Mouse (Mus musculus) cerebellum, adult 8-10 months (tissue): ENCODE results near the gene Fbxo24.

Experiments used
- DNase-seq: peaks from one replicate; pipeline ENCODE4 v3.0.0; 2022

Fbxo24 gene

DNA sequence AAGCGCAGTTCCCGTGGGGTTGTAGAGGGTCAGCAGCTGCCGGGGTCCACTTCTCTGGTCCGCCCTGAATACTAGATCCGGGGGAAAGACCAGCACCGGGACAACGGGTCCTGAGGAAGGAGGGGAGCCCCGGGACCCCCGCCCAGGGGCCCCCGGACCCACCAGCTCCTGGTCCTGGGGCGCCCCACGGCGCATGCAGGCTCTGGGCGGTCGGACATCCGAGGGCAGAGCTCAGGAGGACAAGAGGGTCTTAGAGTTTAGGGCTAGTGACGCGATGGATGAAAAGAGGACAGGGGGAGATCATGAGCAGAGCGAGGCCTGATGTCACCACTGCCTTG lies 28.6 kb downstream of the Fbxo24 start:
- no peak for DNase-seq

DNA sequence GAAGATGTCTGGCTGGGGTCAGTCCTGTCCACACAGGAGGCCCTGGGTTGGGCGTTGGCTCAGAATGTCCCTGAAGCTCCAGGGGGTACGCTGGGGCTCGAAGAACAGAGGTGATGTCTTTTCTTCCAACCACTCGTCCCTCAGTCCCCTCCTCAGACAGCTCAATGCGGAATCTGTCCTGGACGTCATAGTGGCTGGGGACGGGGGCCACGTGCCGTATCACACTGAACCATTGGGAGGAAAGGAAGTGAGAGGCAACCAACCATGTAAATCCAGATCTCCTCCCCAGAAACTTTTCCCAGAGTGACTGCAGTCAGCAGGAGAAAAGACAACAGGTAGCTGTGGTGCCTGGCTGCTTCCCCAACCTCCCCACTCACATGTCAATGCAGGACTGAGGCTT lies 29.2 kb downstream of the Fbxo24 start:
- DNase-seq = no peak

DNA sequence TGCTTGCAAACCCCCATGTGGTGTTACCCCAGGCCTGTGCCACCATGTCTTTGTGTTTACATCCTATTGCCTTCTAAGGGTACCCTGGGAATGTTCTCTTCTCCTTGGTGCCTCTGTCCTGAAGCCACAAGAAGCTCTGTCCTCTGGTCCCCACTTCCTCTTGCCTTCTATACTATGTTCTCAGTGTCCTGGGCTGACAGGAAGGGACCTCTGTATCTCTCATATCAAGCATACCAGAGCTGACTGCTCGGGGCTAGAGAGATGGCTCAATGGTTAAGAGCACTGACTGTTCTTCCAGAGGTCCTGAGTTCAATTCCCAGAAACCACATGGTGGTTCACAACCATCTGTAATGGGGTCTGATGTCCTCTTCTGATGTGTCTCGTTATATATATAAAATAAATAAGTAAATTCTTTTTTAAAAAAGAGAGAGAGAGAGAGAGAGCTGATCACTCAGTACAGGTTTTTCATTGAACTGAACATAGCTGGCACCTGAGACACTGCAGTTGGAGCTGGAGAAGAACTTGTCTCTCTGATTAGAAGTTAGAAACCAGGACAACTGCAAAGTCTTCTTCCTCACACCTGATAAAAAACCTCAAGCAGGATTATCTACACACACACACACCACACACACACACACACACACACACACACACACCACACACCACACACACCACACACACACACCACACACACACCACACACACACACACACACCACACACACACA lies 30.5 kb downstream of the Fbxo24 start:
- DNase-seq = no peak

DNA sequence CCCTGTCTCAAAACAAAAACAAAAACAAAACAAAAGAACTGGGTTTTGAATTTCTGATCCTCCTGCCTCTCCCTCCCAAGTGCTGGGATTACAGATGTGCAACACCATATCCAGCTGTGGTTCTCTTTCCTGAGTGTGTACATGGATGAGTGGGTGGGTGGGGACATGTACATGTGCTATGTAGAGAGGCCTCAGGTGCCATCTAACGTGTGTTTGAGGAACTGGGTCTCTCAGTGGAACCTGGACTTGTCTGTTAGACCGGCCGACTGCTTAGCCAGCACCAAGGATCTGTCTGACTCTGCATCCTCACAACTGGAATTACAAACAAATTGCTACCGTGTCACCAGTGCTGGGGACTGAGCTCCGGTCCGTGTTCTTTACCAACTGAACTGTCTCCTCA lies 31.2 kb downstream of the Fbxo24 start:
- DNase-seq = no peak

DNA sequence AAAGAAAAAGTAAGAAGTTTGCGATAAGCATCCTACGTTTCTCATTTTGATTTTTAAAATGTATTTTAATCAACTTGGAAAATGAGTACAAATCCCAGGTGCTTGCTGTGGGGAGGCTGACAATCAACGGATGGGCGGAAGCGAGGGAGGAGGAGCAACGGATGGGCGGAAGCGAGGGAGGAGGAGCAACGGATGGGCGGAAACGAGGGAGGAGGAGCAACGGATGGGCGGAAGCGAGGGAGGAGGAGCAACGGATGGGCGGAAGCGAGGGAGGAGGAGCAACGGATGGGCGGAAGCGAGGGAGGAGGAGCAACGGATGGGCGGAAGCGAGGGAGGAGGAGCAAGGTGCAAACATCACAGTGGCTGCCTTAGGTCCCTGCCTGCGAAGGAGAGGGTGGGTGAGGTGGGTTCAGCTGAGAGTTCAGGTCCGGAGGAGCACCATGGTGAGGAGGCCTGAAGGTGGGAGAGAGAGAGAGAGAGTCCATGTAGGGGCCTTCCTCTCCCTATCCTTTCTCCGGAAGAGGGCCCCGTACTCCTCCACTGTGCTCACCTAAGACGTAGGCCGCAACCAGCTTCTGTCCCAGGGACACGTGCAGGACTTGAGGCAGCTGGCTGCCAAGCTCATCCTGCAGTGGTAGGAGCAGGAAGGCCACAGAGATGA lies 32.1 kb downstream of the Fbxo24 start:
- no peak for DNase-seq

DNA sequence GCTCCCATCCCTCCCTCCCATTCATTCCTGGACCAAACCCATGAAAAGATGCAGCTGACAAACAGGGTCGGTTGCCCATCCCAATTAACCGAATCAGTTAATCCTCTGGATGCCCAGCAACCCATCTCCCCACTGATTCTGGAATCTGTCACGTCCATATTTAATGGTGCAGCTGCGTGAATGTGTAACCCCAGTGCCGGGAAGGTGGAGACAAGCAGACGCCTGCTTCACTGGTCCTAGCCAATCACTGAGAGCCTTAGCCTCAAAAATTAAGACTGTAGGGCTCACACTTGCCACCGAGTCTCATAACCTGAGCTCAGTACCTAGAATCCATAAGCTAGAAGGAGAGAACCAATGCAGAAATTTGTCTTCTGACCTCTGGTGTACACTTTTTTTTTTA lies 32.9 kb downstream of the Fbxo24 start:
- DNase-seq = no peak

DNA sequence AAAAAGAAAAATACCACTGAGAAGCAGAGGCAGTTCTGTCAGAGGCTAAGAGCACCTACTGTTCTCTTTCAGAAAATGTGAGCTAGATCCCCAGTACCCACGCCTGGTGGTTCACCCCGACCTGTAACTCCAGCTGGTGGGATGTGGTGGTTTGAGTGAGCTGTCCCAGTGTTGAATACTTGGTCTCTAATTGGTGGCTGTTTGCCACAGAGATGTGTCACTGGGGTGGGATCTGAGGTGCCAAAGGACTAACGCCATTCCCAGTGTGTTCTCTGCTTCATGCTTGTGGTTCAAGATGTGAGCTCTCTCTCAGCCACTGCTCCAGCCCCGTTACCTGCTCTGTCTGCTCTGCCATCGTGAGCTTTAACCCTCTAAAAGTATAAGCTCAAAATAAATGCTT lies 38.3 kb downstream of the Fbxo24 start:
- no peak for DNase-seq

DNA sequence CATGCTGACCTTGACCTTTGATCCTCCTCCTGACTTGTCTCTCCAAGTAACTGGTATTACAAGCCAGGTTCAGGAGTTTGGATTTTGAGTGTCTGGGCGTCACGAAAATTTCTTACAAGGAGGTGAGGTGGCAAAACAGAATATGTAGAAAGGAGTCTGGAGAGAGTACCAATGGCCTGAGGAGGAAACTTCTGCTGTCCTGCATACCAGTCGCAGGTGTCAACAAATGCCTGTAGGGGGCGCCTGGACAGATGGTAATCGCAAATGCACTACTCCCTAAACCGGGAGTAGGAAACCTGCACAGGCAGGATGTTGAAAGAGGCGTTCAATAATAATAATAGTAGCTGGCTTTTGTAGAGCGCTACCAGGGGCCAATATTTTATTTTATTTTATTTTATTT lies 43.8 kb downstream of the Fbxo24 start:
- peak; percentile 75 for DNase-seq

DNA sequence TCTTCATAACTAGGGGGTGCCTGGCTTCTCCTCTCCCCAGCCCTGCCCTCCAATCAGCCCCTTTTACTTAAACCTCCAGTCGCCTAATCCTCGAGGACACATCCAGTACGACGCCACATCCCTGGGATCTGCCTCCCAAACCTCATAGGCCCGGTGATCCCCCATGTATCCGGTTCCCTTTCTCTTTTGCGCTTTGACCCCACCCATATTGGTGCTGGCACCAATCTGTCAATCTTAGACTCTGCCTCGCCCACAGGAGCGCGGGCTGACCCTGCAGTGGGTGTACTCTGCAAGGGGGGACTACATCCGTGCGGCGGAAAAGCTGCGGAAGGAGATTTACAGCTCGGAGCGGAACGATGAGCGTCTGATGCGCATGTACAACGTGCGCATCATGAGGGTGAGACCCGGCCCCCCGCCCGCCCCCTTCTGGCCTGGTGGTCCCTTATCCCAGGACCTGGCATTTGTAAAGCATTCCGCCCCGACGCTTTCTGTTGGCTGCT lies 45.1 kb downstream of the Fbxo24 start:
- no peak for DNase-seq

DNA sequence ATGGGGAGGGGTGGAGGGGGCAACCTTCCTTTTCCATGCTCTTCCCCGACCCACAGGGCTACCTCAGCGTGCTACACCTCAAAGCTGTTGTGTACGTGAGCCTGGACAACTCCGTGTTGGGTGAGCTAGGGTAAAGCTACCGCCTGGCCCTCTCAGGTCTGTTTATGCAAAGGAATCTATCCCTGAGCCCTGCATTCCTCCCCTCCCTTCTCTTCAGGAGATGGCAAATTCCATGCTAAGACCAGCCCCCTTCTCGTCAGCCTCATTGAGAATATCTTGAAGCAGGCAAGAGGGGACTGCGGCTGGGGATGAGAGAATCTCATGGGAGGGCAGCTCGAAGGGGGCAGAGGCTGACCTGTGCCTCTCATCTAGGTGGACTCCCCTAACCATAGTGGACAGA lies 46.1 kb downstream of the Fbxo24 start:
- no peak for DNase-seq

DNA sequence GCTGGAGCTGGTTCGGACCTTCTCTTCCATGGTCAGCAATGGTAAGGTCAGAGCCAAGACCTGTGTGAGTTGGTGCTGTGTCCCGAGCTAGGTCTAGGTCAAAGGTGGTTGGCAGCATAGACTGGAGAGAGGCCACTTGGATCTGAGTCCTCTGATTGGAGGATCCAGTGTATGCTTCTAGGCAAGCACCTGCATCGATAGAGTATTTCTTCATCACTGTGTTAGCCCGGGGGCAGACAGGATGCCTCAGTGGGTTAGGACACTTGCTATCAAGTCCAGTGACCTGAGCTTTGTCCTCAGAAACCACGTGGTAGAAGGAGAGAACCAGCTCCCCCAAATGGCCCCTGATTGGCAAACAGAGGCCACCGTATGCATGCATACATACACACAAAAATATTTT lies 48.6 kb downstream of the Fbxo24 start:
- no peak for DNase-seq

DNA sequence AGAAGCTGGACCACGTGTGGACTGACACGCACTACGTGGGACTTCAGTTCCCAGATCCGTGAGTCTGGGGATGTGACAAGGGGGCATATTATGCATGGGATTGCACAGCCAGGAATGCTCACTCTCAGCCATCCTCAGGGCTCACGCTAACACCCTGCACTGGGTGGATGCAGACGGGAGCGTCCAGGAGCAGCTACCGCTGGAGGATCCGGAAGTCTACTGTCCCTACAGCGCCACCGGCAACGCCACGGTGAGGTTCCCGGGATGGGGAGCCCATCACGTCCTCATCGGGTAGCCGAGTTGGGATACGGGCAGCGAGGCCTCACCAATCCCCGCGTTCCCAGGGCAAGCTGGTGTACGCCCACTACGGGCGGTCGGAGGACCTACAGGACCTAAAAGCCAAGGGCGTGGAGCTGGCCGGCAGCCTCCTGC lies 54.3 kb downstream of the Fbxo24 start:
- DNase-seq = peak; percentile 75

DNA sequence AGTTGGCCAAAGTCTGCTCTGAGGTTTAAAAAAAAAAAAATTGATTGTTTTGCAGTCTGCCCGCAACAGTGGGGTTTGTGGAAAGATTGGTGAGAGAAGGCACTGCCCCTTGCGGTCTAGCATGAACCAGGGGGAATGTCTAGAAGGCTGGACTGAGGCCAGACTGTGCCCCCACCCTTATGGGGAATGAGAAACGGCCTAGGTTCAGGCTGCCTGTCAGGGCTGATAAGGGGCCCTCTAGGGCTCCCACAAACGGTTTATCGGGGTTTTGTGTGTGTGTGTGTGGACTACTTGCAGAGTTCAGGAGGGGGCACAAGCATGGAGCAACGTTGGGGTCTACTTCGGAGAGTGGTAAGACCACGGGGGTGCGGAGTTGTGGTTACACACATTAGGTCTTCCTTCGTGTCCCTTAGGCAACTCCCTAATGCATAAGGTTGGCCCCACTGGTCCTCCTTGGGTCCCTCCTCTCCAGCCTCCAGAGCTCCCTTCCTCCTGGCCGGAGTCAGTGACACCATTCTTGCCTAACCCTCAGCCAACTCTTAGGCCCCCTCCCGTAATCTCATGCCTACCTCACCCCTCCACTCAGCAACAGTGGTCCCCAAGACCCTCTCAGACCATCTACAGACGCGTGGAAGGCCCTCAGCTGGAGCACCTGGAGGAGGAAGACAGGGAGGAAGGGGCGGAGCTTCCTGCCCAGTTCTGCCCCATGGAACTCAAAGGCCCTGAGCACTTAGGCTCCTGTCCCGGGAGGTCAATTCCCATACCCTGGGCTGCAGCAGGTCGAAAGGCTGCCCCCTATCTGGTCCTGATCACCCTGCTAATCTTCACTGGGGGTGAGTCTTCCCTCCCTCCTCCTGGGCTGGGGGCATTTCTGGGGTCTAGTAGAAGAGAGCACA lies 57.9 kb downstream of the Fbxo24 start:
- DNase-seq = no peak

DNA sequence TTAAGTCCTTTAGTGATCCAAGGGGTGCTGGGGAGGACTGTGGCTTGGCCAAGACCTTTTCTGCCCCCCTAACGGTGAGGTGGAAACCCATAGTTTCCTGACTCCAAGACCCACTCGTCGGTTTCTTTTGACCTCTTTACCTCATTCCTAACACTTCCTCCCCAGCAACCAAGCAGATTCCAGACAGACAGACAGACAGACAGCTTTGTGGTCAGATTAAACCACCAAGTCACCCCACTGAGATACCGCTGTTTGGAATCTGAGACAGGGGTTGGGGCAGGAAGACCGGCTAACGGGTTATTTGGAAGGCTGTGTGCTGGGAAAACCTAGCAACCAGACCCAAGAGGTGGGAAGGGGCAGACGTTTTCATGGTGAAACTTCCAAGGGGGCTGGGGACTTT lies 58.6 kb downstream of the Fbxo24 start:
- no peak for DNase-seq

DNA sequence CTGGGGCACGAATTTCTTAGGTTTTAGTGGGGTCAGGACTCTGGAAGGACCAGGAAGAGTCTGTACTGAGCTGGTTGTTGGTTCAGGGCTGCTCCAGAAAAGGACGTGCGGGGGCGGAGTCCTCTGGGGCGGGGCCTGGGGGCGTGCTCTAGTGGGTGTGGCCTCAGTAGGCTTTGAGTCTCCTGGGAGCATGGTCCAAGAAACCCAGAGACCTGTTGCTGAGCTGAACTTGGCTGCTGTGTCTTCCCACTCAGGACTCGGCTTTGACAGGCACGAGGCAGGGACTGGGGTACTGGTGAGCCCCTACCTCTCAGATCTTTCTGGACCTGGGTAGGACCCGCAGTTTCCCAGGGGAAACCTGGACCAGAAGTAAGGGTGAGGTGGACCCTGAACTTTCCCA lies 59.1 kb downstream of the Fbxo24 start, which contains the start of gene Tfr2:
TSS of gene Tfr2 (plus strand) at position 176 of the 400 bp plus-strand sequence.
- no peak for DNase-seq

DNA sequence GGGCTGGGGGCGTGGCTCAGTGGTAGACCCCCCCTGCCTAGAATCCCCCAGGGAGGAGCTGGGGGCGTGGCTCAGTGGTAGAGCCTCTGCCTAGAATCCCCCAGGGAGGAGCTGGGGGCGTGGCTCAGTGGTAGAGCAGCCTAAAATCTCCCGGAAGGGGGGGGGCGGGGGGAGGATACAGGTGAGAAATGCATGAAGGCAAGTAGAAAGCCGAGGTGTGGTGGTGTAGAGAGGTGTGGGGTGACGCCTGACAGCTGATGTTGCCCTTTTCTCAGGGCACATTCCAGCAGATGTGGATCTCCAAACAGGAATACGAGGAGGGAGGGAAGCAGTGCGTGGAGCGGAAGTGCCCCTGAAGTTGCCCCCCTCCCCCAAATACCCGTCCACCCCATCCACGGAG lies 59.8 kb downstream of the Fbxo24 start:
- DNase-seq = no peak

DNA sequence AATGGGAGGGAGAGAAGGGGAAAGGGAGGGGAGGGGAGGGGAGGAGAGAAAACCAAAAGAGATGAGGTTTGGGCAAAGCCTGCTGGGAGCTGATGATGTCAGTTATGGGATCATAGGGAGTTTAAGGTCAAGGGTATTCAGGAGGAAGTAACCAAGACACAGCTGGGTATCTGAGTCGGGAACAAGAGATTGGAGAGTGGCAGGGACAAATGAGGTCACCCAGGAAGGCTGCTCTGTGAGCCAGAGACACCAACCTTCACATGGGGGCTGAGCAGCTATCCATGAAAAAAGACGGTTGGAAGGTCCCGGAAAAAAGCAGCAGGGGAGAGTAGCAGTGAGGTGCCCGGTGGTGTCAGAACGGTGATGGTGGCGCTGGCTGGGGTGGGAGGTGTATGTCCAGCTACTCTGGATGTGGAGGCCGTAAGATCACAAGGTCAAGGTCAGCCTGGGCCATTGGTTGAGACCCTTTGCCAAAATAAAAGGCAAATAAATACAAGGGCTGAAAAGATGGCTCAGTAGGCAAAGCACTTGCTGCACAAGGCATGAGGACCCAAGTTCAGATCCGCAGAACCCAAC lies 60.5 kb downstream of the Fbxo24 start:
- DNase-seq = no peak

DNA sequence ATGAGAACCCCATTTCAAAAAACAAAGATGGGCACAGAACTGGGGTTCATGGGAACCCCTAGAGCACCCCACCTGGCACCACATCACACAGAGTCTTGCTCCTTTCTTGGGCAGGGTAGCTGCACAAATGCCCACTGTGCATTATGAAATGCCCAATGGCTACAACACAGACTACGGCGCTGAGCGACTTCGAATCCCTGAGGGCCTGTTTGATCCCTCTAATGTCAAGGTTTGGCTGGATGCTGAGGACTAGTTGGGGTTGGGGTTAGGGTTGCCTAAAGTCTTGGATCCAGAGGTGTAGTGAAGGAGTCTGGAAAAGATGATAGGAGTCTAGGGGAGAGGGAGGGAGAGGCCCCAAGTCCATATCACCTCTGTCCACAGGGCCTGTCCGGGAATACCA lies 62.4 kb downstream of the Fbxo24 start:
- DNase-seq = no peak

DNA sequence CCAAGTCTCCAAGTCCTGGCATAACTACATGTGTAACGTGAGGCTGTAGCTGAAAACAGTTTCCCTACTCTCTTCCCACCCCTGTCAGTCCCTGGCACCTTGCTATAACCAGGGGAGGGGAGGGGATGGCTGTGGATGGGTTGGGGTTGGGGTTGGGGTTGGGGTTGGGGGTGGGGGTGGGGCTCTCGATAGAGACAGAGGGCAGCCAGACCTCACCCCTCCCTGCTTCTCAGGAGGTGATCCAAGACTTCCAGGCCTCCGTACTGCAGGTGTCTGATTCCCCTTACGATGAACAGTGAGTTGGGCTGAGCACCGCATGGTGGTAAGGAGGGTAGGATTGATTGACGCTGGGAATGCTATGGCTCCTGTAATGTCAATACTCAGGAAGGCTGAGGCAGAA lies 63.1 kb downstream of the Fbxo24 start:
- no peak for DNase-seq

DNA sequence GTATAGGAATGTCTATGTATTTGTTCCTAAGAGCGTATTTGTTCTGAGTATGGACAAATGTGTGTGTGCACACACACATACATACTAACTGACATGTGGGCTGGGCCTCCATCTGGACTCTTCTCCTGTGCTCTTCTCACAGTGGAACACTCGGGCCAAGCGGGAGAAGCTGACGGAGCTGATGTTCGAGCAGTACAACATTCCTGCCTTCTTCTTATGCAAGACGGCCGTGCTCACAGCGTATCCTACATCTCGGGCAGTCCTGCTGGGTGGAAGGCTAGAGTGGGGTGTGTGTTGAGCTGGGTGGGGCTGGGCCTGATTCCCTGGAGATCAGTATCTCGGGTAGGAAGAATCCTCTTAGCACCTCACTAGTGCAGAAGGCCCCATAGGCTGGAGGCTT lies 65.8 kb downstream of the Fbxo24 start:
- no peak for DNase-seq
